Mouse (Mus musculus): ENCODE results near the gene Gabrp.

The Gabrp gene

GRCm38 (mm10) chr11:33529576-33529975 lies 49.2 kb downstream of the Gabrp start:
- no peak for DNase-seq (ENCODE audit: low spot score)

GRCm38 (mm10) chr11:33513376-33513991 lies 65.3 kb downstream of the Gabrp start, which contains the start of gene Ranbp17:
Ranbp17 (minus strand) TSS chr11:33513746.
- peak; percentile 55 for DNase-seq (ENCODE audit: low spot score)

DNA sequence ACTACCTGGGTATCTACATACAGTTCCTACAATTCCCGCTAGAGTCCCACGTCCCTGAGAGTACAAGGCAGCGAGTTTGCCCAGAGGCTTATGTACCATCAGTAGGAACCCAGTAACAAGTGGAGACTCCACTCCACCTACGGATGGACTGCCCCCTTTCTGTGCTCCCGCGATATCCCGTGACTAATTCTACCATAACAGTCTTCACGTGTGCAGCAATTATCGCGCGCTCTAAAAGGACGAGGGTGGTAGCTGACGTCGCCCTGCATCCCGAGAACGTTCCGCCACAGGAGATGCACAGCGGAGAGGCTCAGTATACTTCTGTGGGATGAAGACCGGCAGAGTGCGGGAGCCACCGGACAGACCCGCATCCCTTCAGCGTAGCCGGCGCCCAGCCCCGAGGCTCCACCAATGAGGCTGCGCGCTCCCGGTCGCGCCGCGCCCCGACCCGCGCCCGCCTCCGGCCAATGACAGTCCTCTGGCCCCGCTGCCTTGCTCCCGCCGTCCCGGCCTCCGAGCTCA lies 65.8 kb downstream of the Gabrp start:
- DNase-seq (ENCODE audit: low spot score) = peak; percentile 69

GRCm38 (mm10) chr11:33509401-33509800 lies 69.4 kb downstream of the Gabrp start:
- DNase-seq (ENCODE audit: low spot score) = no peak
